Mouse (Mus musculus) layer of hippocampus, adult 9-10 months (tissue): ENCODE measurements around the gene Eps8l2.

Source experiments
- DNase-seq: peaks from one replicate; pipeline ENCODE4 v3.0.0; 2022; ENCODE audit warnings: low spot score

Gene Eps8l2

GRCm38 (mm10) chr7:141338576-141339131 lies at the start of gene Eps8l2:
Gene Eps8l2, plus strand, starts transcription at chr7:141338880.
- DNase-seq: no peak

GRCm38 (mm10) chr7:141291921-141292582 lies 46.6 kb upstream of the Eps8l2 start, which contains the start of gene Drd4:
Gene Drd4, plus strand, starts transcription at chr7:141292006.
- no peak for DNase-seq

GRCm38 (mm10) chr7:141292583-141293388 lies 45.9 kb upstream of the Eps8l2 start:
- no peak for DNase-seq

- DNase-seq: no peak
Measured at GRCm38 (mm10) chr7:141293852-141294471, 44.7 kb upstream of the Eps8l2 start.

GRCm38 (mm10) chr7:141294479-141294878 lies 44.2 kb upstream of the Eps8l2 start:
- DNase-seq: no peak

- no peak for DNase-seq
Measured at GRCm38 (mm10) chr7:141297926-141298650, 40.6 kb upstream of the Eps8l2 start.

GRCm38 (mm10) chr7:141299175-141299574 lies 39.5 kb upstream of the Eps8l2 start:
- no peak for DNase-seq

- no peak for DNase-seq
Measured at GRCm38 (mm10) chr7:141301386-141301785, 37.3 kb upstream of the Eps8l2 start.

GRCm38 (mm10) chr7:141302702-141303268 lies 35.9 kb upstream of the Eps8l2 start:
- DNase-seq: no peak

GRCm38 (mm10) chr7:141304537-141304936 lies 34.1 kb upstream of the Eps8l2 start:
- DNase-seq: no peak

- no peak for DNase-seq
Measured at GRCm38 (mm10) chr7:141314416-141314815, 24.3 kb upstream of the Eps8l2 start.

GRCm38 (mm10) chr7:141315076-141315475 lies 23.6 kb upstream of the Eps8l2 start:
- no peak for DNase-seq

- no peak for DNase-seq
Measured at GRCm38 (mm10) chr7:141315974-141316373, 22.7 kb upstream of the Eps8l2 start.

GRCm38 (mm10) chr7:141317619-141318132 lies 21.0 kb upstream of the Eps8l2 start:
- DNase-seq: no peak

- no peak for DNase-seq
Measured at GRCm38 (mm10) chr7:141319446-141319845, 19.2 kb upstream of the Eps8l2 start.

GRCm38 (mm10) chr7:141324686-141325085 lies 14.0 kb upstream of the Eps8l2 start:
- DNase-seq: no peak

- DNase-seq: no peak
Measured at GRCm38 (mm10) chr7:141326546-141327446, 11.9 kb upstream of the Eps8l2 start.

- peak; percentile 100 for DNase-seq
Measured at GRCm38 (mm10) chr7:141327469-141328372, 11.0 kb upstream of the Eps8l2 start, which contains the start of the genes Deaf1 and Tmem80. Gene Deaf1, minus strand, starts transcription at chr7:141327690. Gene Tmem80, plus strand, starts transcription at chr7:141327739.
